Mouse (Mus musculus): Measurements from ENCODE around the gene Tfdp2.
"Not testable (repeated sequence)": the region's sequence is repeated elsewhere in the genome, so short reads cannot be mapped to it uniquely, and the experiment has no call there.

Tfdp2 gene

GRCm38 (mm10) chr9:96308816-96309215 is 112.7 kb downstream of the Tfdp2 start:
- DNase-seq (ENCODE audit: low spot score) = no peak

- no peak for DNase-seq (ENCODE audit: low spot score)
Observed at GRCm38 (mm10) chr9:96312074-96312473, 116.0 kb downstream of the Tfdp2 start.

- DNase-seq (ENCODE audit: low spot score) = no peak
Observed at GRCm38 (mm10) chr9:96319333-96319732, 123.3 kb downstream of the Tfdp2 start.

- DNase-seq (ENCODE audit: low spot score) = no peak
Observed at GRCm38 (mm10) chr9:96320551-96320980, 124.5 kb downstream of the Tfdp2 start.

- no peak for DNase-seq (ENCODE audit: low spot score)
Observed at GRCm38 (mm10) chr9:96322411-96323152, 126.5 kb downstream of the Tfdp2 start.

GRCm38 (mm10) chr9:96324502-96324901 is 128.4 kb downstream of the Tfdp2 start:
- no peak for DNase-seq (ENCODE audit: low spot score)

- peak; percentile 64 for DNase-seq (ENCODE audit: low spot score)
Observed at GRCm38 (mm10) chr9:96326496-96326923, 130.4 kb downstream of the Tfdp2 start.

GRCm38 (mm10) chr9:96328226-96328625 is 132.2 kb downstream of the Tfdp2 start:
- DNase-seq (ENCODE audit: low spot score) = peak; percentile 21

- no peak for DNase-seq (ENCODE audit: low spot score)
Observed at GRCm38 (mm10) chr9:96331146-96331545, 135.1 kb downstream of the Tfdp2 start.

GRCm38 (mm10) chr9:96345750-96346149 is 149.7 kb downstream of the Tfdp2 start:
- no peak for DNase-seq (ENCODE audit: low spot score)

GRCm38 (mm10) chr9:96348885-96349284 is 152.8 kb downstream of the Tfdp2 start:
- no peak for DNase-seq (ENCODE audit: low spot score)

GRCm38 (mm10) chr9:96350010-96350409 is 153.9 kb downstream of the Tfdp2 start:
- peak; percentile 75 for DNase-seq (ENCODE audit: low spot score)

- no peak for DNase-seq (ENCODE audit: low spot score)
Observed at GRCm38 (mm10) chr9:96350476-96350875, 154.4 kb downstream of the Tfdp2 start.

- DNase-seq (ENCODE audit: low spot score) = not testable (repeated sequence)
Observed at GRCm38 (mm10) chr9:96351771-96352170, 155.7 kb downstream of the Tfdp2 start.

- no peak for DNase-seq (ENCODE audit: low spot score)
Observed at GRCm38 (mm10) chr9:96353121-96353769, 157.2 kb downstream of the Tfdp2 start.

GRCm38 (mm10) chr9:96353799-96354198 is 157.7 kb downstream of the Tfdp2 start:
- no peak for DNase-seq (ENCODE audit: low spot score)

- DNase-seq (ENCODE audit: low spot score) = no peak
Observed at GRCm38 (mm10) chr9:96360056-96360455, 164.0 kb downstream of the Tfdp2 start.

- DNase-seq (ENCODE audit: low spot score) = peak; percentile 70
Observed at GRCm38 (mm10) chr9:96363581-96364140, 167.6 kb downstream of the Tfdp2 start.

- DNase-seq (ENCODE audit: low spot score) = peak; percentile 100
Observed at GRCm38 (mm10) chr9:96364141-96364838, 168.2 kb downstream of the Tfdp2 start, which contains the start of gene Atp1b3. Atp1b3 (minus strand) TSS chr9:96364442.

- no peak for DNase-seq (ENCODE audit: low spot score)
Observed at GRCm38 (mm10) chr9:96365271-96365872, 169.3 kb downstream of the Tfdp2 start.

GRCm38 (mm10) chr9:96369654-96370384 is 173.7 kb downstream of the Tfdp2 start:
- DNase-seq (ENCODE audit: low spot score) = no peak

All from urinary bladder, postnatal 14 days (tissue).